Mouse (Mus musculus): ENCODE results near the gene Pus3. TPM values are rescaled to one million over a fixed set of nuclear protein-coding genes. Genes with fewer than 3 reads are reported as not detected.

Pus3 gene
- total RNA-seq (2021): 10 to 100 TPM; 10.6 to 13.3 TPM
- long read RNA-seq, experiment 1, partial matches to known transcripts: 2 of 8 reads
- long read RNA-seq, experiment 1, other reads (novel, unspliced or antisense): 3 of 8 reads
- long read RNA-seq, experiment 2, partial matches to known transcripts: 0 of 1 reads
- long read RNA-seq, experiment 2, other reads (novel, unspliced or antisense): 0 of 1 reads

DNA sequence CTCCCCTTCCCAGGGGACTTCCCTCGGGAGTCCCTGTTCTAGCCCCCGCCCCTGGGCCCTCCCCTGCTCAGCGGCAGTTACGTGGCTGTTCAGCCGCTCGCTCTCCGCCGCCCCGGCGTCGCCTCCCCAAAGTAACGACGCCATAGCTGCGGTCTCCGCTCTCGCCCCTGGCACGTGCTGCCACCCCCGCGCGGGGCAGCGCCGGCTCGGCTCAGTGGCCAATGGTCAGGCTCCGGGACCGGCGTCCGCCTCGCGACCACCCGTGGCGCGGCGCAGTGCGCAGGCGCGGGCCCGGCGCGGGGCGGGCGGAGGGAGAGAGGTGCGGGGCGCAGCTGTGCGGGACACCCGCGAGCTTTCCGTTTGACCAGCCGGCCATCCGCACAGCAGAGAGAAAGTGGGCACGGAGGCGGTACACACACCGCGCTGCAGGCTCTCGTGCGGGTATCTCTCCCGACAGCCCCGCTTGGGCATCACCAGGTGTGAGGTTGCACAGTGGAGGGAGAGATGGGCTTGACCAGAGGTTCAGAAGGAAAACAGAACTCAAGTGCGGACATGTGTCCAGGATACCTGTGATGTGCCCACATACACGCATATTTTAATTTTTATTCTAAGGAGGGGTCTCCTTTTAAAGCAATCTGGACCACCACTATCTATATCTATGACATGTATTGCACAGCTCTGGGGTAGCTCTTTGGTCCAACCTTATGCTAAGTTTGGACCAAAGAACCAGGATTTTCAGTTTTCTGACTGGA is at the start of gene Pus3, which contains the start of gene Ddx25:
Gene Pus3 (plus strand): TSS at position 339 of the 752 bp plus-strand sequence.
Gene Ddx25 (minus strand): TSS at position 272 of the 752 bp plus-strand sequence.
- DNase-seq: peak; percentile 19 to 26

DNA sequence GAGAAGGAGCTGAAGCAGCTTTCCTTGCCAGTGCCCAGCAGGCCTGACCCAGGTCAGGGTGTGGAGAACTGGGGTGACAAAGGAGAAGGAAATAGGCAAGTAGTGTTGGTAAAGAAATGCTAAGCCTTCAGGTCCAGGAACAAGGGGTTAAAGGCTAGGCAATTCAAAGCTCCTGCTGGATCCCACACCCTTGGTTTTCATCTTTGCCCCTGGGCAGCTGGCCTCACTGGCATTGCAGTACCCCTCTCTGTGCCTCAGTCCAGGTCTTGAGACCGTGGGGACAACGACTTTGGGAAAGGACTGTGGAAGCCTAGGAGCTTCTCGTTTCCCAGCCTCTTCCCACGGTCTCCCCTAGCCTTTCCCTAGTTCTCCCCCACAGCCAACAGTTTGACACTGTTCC is 44.5 kb upstream of the Pus3 start:
- no peak for DNase-seq

DNA sequence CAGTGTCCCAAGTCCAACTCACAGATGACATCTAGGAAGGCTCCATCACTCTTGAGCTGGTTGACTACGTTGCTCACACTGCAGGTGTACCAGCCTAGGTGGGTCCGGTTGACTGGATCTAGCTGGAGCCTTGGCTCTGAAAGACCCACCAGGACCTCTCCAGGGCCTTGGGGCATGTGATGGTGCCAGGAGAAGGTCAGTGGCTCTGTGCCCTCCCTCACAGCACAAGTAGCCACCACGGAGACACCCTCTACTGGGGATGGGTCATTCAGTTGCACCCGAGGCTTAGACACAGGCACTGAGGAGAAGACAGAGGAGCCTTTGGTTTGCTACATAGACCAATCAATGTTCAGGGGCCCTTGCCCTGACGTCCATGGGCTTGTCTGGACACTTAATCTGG is 42.2 kb upstream of the Pus3 start:
- no peak for DNase-seq

DNA sequence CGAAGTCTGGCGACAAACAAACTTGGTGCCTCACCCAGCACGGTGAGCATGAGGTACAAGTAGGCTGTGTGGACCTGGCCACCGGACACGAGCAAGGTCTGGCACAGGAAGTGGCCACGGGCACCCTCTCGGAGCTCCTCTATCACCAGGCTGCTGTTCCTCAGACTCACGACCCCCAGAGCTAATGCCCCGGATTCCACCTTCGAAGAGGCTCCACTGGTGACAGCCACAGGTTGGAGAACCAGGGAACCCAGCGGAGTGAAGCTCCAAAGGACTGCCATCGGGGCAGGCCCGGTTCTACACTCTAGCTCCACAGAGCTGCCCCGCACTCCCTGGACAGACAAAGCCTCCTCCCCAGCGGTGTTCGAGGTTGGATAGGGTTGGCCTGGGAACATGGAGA is 41.7 kb upstream of the Pus3 start:
- no peak for DNase-seq

DNA sequence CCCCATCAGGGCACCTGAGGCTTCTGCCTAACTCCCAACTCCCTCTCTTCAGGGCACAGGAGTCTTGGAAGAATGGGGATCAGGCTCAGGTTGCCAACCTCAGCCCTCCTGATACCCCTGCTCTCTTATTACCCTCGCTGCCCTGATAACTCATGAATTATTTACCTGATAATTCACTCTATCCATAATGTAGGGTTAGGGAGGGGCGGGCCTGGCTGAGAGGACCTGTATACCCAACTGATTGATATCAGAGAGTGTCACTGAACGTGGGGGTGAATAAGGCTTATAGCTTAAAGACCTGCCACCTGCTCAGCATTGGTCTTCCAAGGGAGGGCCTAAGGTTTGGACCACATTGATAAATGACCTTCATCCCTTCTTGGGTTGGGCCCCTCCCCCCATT is 40.2 kb upstream of the Pus3 start, which contains the start of gene Gm1113:
Gene Gm1113 (minus strand): TSS at position 101 of the 400 bp plus-strand sequence.
- no peak for DNase-seq

DNA sequence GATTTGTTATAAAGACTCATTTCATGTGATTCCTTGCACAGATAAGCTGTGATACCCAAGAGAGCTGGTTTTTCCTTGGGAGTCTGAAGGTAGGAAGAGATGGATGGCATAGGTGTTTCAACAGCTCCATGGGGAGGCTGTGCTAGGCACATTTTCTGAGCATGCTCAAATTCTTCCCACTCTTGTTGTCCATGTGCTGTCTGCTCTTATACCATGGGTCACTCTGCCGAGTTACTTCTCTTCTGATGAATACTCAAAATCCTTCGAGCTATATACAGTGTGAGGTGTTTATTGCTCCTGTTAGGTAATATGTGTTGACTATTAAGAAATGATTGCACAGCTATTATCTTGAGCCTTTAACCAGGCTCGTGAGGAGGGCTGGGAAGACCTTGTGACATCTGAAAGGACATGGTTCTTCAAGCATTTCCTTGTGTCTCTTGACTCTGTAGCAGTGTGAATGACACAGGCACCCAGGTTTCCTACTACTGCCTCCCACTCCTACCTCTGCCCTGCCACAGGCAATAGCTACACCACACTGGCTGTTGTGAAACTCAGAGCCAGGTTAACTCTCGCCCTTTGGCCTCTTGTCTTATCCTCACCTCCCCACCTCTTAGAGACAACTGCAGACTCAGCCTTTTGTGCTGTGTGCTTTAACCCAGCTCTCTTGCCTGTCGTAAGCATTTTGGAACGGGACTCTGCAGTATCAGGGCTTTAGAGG is 37.6 kb upstream of the Pus3 start:
- no peak for DNase-seq

DNA sequence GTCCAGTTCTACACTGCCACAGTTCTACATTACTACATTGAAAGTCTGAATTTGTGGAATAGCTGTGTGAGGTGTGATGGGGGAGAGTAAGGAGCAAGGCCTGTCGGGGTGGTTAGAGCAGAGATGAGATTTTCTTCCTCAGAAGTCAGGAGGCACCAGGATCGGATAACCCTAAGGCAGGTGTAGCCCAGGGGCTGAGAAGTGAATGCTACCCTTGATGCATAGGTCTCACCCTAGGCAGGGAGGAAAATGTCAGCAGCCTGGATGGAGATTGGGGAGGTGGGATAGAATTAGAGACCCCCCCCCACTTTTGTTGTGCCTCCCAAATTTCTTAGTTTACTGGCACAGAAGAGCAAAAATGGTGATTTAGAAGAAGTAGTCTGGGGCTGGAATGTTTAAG is 36.2 kb upstream of the Pus3 start:
- DNase-seq: no peak

DNA sequence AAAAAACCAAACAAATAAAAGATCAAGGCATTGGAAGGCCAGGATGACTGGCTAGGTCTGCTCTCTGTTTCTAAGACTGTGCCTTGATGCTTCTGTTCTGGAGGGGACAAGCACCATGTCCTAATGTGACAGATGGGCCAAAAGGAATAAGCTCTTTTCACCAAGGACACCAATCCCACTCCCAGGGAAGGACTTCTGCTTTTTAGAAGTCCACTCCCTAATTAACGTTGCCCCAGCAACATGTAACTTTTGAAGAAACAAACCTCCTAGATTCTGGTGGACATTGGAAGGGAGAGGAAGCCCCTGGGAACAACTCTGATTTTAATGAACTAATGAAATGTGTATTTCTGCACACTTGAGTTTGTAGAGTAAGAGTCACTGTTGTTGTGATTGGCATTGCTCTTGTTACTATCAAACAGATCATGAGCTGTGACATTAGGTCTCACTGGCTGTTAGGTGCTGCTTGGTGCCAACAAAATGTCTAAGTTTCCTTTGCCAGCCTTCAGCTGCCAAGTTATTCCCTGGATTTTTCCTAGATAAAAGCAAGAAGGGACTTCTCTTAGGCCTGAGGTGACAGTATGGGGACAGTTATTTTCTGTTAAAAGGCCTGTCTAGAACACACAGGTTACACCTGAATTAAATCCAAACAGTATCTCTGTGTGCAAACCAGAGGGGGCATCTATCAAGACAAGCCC is 35.4 kb upstream of the Pus3 start:
- DNase-seq: no peak

DNA sequence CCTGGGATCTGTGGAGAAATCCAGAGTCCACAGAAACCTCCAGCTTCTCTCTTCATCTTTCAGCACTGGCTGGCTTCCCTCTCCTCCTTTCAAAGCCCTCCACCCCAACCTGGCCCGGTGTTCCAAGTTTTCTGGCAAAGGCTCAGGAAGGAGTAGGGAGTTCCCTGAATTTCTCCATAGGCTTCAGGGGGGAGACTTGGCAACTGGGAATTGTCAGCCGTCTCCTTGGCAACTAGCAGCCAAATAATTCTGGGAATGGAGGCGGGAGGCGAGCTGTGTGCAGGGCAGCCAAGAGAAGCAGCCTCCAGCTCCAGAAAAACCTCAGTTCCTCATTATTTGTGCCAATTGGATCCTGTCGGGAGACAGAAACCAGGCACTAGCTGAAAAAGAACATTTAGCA is 34.9 kb upstream of the Pus3 start:
- DNase-seq: no peak

DNA sequence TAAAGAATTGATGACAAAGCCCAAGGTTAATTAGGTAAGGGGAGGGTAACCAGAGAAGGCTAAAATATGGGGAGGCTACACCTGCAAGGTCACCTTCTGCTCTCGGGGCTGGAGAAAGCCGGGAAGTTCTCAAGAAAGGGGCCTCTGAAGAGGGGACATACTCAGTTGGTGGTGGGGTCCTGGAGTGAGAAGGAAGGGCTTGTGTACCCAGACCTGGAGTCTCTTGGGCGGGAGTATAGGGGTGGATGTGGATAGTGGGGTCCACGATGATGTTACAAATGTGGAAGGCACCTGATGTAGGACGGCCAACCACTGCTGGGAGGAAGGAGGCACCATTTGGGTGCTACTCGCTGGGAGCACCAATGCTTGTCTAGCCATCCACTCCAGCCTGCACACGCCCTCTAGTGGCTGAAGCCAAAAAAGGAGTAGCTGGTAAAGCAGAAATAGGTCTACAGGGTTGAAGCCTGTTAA is 34.4 kb upstream of the Pus3 start:
- peak; percentile 68 to 74 for DNase-seq

DNA sequence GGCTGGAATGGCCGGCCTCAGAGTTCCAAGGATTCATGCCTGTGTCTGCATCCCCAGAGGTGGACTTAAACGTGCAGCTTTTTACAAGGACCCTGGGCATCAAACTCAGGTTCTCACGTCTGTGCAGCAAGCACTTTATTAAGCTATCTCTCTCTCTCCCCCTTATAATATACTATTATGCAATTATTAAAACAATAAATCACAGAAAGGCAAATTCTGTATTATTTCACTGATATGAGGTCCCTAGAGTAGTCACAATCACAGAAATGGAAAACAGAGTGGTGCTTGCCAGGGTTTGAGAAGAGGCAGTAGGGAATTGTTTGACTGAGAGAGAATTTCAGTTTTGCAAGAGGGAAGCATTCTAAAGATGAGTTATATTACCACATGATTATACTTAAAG is 29.3 kb upstream of the Pus3 start:
- DNase-seq: no peak

DNA sequence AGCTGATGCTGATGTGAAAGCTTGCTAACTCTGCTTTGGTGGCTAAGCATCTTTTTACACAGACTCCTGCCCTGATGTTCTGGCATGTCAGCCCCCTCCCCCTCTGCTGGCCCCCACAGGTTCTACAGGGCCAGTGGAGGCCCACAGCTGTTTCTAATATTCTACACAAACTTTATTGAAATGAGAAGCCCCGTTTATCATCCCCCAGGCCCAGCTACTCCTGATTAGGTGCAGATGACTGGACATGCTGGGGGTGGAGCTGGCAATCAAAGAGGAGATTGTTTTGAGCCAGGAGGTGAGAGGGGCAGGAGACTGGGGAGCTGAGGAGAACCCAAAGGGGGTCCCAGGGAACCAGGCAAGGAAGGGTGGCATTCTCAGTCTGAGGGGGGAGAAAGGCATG is 28.6 kb upstream of the Pus3 start:
- DNase-seq: no peak

DNA sequence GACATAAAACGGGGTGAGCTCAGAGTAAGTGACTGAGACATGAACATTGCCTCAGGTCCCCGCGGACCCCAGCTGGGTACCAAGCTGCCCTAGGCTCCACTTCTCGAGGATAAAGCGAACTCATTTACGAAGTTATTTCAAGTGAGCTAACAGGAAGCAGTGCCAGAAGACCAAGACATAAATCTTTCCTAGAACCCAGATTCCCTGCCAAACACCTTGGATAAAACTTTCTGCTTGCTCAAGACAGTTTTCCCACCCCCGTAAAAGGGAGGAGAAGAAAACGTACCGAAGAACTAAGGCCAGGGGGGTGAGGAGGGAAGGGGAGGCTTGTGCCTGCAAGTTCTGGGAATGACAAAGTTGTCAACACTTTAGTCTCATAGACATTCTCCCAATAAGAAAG is 25.1 kb upstream of the Pus3 start:
- DNase-seq: no peak

DNA sequence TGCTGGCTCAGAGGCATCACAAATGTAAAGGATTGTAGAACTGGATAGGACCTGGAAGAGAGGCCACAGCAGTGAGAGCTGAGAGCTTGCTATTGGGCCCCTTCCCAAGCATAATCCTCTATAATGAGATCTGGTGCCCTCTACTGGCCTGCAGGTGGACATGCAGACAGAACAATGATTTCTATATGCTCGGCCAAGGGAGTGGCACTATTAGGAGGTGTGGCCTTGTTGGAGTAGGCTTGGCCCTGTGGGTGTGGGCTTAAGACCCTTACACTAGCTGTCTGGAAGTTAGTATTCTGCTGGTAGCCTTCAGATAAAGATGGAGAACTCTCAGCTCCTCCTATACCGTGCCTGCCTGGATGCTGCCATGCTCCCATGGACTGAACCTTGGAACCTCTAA is 23.3 kb upstream of the Pus3 start:
- peak; percentile 5 to 46 for DNase-seq

DNA sequence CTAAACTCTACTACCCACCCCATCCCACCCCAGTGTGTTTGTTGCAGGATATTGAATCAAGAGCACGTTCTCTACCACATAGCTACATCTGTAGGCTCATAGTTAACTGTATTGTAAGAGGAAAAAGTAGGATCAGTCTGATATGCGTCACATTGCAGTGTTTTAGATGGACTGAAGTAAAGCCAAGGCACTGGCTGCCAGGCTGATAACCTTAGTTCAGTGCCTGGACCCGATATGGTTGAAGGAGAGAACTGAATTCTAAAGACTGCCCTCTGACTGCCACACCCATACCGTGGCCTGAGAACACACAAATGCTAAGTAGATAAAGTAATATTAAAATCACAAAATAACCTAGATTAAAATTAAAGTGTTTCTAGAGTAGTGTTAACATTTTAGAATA is 22.5 kb upstream of the Pus3 start:
- DNase-seq: no peak

DNA sequence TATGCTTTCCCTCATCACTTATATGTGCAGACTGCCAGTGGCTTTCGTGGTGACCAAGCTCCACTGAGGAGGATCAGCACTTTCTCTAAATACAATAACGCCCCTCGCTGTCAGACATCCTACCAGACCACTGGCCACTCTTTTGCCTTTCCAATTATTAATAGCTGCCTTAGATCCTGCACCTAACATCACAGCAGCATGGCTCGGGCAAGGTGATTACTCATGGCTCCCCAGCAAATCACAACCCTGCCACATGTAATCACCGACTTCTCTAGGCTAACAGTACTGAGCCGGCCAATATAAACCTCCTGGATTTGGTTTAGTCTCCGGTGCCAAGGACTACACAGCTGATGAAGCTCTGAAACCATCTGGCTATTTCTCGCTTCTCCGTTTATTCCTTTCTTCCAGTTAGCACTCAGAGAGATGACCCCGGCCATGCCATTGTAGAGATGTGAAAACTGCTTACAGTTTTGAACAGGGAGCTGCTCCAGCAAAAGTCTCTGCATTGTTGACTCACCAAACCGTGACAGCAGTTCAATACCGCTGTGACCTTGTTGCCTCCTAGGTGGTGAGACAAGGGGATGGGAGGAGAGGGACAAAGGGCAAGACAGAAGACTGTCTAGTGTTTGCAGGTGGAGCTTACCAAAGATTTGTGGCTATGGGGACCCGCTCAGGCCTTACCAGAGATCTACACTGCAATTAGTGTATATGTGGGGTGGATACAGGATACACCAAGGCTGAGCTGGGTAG is 19.2 kb upstream of the Pus3 start:
- no peak for DNase-seq

DNA sequence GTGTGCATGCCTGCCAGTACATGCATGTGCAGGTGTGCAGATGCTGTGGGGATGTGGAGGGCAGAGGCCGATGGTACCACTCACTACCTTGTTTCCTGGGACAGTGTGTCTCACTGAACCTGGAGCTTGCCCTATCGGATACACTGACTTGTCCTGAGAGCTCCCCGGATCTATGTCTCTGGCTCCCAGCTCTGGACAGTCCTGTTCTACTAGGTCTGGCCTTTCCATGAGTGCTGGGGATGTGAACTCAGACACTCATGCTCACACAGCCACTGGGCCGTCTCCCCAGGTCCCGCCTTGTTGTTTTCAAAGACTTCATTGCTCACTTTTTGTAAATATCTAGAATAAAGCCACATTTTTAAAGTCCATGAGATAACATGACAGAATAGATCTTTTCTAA is 17.4 kb upstream of the Pus3 start:
- no peak for DNase-seq

DNA sequence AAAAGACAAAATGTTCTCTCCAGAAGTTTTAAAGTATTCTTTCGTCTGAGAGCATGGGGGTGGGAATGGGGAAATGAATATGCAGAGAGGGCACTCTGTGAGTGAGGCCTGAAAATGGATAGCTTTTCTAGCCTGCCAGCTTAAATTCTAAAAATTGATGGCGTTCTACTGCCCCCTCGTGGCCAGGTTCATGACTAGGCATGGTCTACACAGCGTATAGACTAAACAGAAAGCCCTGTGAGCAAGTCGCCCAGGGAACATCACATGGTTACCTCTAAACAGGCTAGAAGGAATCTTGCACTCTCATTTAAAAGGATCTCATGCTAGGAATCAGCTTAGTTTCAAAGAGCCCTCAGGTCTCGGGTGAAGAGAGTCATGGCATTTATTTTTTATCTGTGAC is 16.9 kb upstream of the Pus3 start:
- peak; percentile 76 to 82 for DNase-seq

DNA sequence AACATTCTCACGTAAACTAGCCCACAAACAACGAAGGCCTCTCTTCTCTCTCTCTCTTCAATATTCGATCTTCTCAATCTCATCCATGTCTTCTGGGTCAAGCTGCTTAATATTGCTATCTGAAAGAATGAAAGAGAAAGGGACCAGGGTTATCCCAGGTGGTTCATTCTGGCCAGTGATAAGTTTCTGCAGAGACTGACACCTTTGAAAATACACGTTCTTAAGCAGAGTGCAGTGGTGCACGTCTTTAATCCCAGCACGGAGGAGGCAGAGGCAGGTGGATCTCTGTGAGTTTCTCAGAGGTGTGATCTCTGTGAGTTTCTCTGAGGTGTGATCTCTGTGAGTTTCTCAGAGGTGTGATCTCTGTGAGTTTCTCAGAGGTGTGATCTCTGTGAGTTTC is 16.5 kb upstream of the Pus3 start:
- DNase-seq: no peak

DNA sequence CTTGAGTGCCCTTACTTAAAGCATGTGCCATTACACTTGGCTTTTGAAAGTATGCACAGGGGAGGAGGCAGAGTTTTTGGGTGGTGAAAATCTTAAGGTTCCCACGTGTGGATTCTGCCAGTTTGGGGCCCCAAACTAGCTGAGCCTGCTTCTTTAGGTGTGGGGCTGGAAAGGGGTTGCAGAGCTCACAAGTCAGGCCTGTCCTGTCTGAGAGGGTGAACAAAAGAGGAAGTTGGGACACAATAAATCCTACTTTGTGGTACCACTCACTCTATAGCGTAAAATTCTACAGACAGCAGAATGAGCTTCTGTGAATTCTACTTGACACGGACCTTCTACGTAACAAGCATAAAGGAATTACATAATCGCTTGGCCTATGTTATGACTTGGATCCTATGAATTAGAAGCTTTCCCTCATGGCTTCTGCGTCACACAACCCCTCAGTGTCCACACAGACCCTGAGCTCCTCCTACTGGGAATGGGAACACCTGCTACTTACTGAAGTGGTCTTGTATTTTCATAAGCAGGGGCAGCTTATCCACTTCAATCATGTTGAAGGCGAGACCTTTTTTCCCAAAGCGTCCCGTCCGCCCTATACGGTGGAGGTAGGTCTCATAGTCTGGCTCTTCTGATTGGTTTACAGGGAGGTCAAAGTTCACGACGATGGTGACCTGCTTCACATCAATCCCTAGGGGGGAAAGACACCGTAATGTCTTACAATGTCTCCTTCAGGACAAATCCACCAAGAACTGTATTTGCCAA is 15.1 kb upstream of the Pus3 start:
- DNase-seq: no peak

DNA sequence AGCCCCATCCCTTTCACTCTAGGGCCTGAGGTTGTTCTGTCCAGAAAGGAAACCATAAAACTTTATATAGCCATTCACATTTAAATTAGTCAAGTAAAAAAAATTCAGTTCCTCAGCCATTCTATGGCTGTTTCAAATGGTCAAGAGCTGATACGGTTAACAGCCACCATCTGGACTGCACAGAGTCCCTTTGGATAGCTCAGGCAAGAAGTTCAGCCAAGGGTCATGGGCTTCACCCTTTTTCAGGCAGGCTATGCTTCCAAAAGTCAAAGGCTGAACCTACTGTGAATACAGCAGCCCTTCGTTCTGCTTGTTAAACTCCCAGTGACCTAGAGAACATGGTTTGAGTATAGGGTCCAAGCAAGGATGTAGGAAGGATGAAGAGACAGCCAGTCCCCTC is 13.7 kb upstream of the Pus3 start:
- DNase-seq: no peak
